Mouse (Mus musculus) midbrain, embryonic 14.5 days (tissue): Measurements from ENCODE around the gene Theg. TPM values are rescaled to one million over a fixed set of nuclear protein-coding genes. Genes with fewer than 3 reads are reported as not detected.
A peak's percentile ranks its signal among the peaks of the same experiment; 100 is the strongest.

ENCODE experiments used
- ATAC-seq: fragments of 200-750 bp; cut with Nextera tagmentation; 2 replicates; pipeline ENCODE4 v1.8.0; 2017; ENCODE audit warnings: moderate number of reproducible peaks, moderate library complexity; ENCODE audit not compliant: low FRiP score, low TSS enrichment
- DNase-seq: peaks from one replicate; pipeline ENCODE4 v3.0.0-alpha.2; 2015
- H3K27ac ChIP-seq: fragments of 300-500 bp; sonication (generic); replicated peaks from 2 replicates; pipeline ENCODE4 v1.5.1; 2014; ENCODE audit warnings: mild to moderate bottlenecking, low read depth, low read length, moderate library complexity
- H3K27me3 ChIP-seq: fragments of 300-500 bp; sonication (generic); 2 replicates; pipeline ENCODE4 v1.6.1; 2014; ENCODE audit warnings: low read length, control low read depth, mixed read lengths; ENCODE audit not compliant: control insufficient read depth, insufficient read depth
- H3K36me3 ChIP-seq: fragments of 300-500 bp; sonication (generic); 2 replicates; pipeline ENCODE4 v1.6.1; 2014; ENCODE audit warnings: low read length, control low read depth; ENCODE audit not compliant: control insufficient read depth, insufficient read depth
- H3K4me1 ChIP-seq: fragments of 300-500 bp; sonication (generic); 2 replicates; pipeline ENCODE4 v1.6.1; 2014; ENCODE audit warnings: mild to moderate bottlenecking, antibody characterized with exemption, low read length, control low read depth; ENCODE audit not compliant: control insufficient read depth, insufficient read depth
- H3K4me2 ChIP-seq: fragments of 300-500 bp; sonication (generic); 2 replicates; pipeline ENCODE4 v1.6.1; 2014; ENCODE audit warnings: mild to moderate bottlenecking, low read length, moderate library complexity
- H3K4me3 ChIP-seq: fragments of 300-500 bp; sonication (generic); replicated peaks from 2 replicates; pipeline ENCODE4 v1.5.1; 2014; ENCODE audit warnings: low read depth, low read length
- H3K9ac ChIP-seq: fragments of 300-500 bp; sonication (generic); replicated peaks from 2 replicates; pipeline ENCODE4 v1.6.1; 2014; ENCODE audit warnings: mild to moderate bottlenecking, low read length, moderate library complexity
- H3K9me3 ChIP-seq: fragments of 300-500 bp; sonication (generic); 2 replicates; pipeline ENCODE4 v1.6.1; 2016; ENCODE audit warnings: low read length, control low read depth, mixed read lengths; ENCODE audit not compliant: control insufficient read depth
- WGBS: fragments of 180-500 bp; shearing (Covaris S2); extraction: QIAGEN DNeasy Blood & Tissue Kit; methylation state at CpG from one replicate; pipeline ENCODE4 v1.1.7; 2014; 5-methylcytosine and 5-hydroxymethylcytosine counted together
- polyA plus RNA-seq: library from polyadenylated mRNA; unstranded; fragments of >200 nt; fragmentation: Nextera tagmentation; extraction: Ambion mirVana; gene quantifications from 2 replicates; pipeline ENCODE4 v1.2.1, GENCODE M21; 2014

Gene Theg
- polyA plus RNA-seq, 1 experiment from 2014 or later, result not detected

DNA sequence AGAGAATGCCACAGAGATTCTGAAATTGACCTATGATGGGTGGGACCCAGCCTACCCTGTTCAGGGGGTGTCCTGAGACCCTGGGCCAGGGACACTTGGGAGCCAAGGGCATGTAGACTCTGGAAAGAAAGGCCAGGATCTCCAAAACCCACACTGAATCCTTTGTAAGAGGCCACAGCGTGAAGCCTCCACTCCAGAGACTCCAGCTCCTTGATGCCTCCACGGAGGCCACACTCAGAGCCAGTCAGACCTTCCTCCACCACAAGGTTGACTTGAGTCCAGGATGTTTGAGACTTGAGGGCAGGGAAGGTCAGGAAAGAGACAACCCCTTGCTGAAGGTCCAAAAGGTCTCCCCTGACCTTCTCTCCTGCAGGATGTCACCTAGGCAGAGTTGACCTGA, 52.7 kb downstream of the Theg start:
- Histone ChIP-seq H3K9ac (no peak overlapping the region), H3K4me2 (0 out of 2 replicates have a peak overlapping the region, but pooled peaks have one; percentile 92), H3K4me3 (no peak overlapping the region), H3K9me3 (no peaks in the 10 kb centered on the region), H3K4me1 (peaks cover 8% of the 10 kb centered on the region), H3K36me3 (peaks cover 13% of the 10 kb centered on the region), H3K27ac (no peak overlapping the region), H3K27me3 (no peaks in the 10 kb centered on the region)
- WGBS, result 85% methylated on average over 2 of the region's 2 CpGs
- DNase-seq (no peak), ATAC-seq (no peak)

DNA sequence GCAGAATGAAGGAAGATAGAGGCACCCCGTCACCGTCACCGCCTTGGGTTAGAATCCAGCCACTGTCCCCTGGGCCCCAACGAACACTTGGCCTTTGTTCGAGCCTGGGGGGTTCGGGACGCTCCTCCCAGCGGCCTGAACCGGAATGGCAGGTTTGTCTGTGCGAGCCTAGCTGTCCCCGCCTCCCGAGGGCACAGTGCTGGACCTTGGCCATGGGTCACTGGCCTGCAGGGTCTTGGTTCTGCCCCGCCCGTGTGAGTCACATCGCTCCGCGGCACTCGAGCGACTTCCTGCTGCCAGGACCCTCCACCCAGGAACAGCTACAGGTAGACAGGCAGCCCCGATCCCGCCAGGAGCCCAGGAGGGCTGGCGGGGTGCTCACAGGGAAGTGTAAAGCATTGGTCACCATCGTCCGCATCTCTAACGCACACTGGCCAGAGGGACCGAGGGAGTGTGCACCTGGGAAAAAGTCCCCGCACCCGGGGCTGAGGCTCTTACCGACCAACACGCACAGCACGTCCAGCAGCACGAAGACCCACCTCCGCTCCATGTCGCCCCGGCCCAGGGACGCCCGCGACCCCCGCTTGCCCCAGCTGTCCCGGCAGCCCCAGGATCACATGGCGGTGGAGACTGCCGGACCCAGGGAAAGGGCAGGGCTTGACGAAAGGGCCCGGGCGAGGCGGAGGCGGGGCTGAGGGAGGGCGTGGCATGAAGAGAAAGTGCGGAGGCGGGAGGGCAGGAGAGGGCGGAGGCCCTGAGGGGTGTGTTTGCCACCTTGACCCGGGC, 53.8 kb downstream of the Theg start, which contains the start of gene Plpp2:
Gene Plpp2, minus strand, starts transcription at position 671 of the 786 bp plus-strand sequence.
- H3K27me3 ChIP-seq, result no peaks in the 10 kb centered on the region
- under 1% methylated on average over 52 of the region's 52 CpGs for WGBS
- H3K27ac ChIP-seq, result no peak within 1 kb of the TSS
- DNase-seq (peak; percentile 73), ATAC-seq (peak; percentile 65)
- H3K9me3 ChIP-seq, result no peaks in the 10 kb centered on the region
- H3K9ac ChIP-seq, result peak within 1 kb of the TSS; percentile 62
- H3K4me1 ChIP-seq, result peaks cover 8% of the 10 kb centered on the region
- peak within 1 kb of the TSS; percentile 92 for H3K4me2 ChIP-seq
- peak within 1 kb of the TSS; percentile 53 for H3K4me3 ChIP-seq
- H3K36me3 ChIP-seq, result peaks cover 3% of the 10 kb centered on the region

DNA sequence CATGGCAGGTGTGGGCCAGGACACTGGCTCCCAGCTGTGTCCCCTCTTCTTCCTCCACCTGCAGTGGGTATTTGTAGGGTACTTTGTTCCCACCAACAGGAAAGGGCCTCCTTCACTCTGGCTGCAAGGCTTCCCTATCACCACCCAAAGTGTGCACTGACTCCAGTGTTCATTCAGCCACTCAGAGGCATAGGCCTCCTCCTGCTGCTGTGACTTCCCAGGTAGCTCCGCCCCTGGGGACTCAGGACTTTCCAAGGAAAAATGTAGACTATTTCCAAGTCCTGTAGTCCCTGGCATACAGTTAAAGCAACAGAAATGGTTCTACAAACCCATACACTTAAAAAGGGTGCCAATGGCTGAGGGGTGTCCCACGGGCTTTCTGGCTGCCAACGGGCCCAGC, 54.5 kb downstream of the Theg start:
- Histone ChIP-seq H3K27ac (no peak overlapping the region), H3K4me3 (peak overlapping the region; percentile 53), H3K27me3 (no peaks in the 10 kb centered on the region), H3K9me3 (no peaks in the 10 kb centered on the region), H3K4me1 (peaks cover 8% of the 10 kb centered on the region), H3K36me3 (no peaks in the 10 kb centered on the region), H3K9ac (peak overlapping the region; percentile 62; the same call in 1 of the 2 replicates), H3K4me2 (peak overlapping the region; percentile 92)
- DNase-seq, result peak; percentile 25
- no peak for ATAC-seq
- 26% methylated on average over 3 of the region's 3 CpGs for WGBS

DNA sequence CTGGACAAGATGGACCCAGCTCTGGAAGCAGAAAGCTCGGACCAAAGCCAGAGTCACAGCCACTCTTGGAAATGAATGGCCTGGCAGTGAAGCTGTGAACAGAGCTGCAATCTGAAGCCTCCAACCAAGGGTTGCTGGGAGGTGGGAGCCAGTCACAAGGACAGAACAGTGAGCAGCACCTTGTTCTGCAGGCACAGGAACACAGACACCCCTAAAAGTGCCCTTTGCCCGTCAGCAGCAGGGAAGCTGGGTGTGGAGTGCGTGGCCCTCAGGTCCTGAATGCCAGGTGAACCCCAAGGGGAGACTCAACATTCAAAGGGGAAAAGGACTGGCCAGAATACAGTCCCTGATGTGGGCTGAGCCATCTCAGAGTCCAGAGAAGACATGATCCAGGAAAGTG, 55.5 kb downstream of the Theg start:
- H3K27ac ChIP-seq, result no peak overlapping the region
- no peak overlapping the region for H3K4me2 ChIP-seq
- no peaks in the 10 kb centered on the region for H3K36me3 ChIP-seq
- no peak overlapping the region for H3K4me3 ChIP-seq
- DNase-seq (no peak), ATAC-seq (no peak)
- peaks cover 8% of the 10 kb centered on the region for H3K4me1 ChIP-seq
- no peak overlapping the region for H3K9ac ChIP-seq
- no peaks in the 10 kb centered on the region for H3K27me3 ChIP-seq
- H3K9me3 ChIP-seq, result no peaks in the 10 kb centered on the region
- WGBS, result 84% methylated on average over 3 of the region's 3 CpGs

GRCm38 (mm10) chr10:79530721-79531120, 56.4 kb downstream of the Theg start:
- no peaks in the 10 kb centered on the region for H3K36me3 ChIP-seq
- H3K4me1 ChIP-seq, result peaks cover 8% of the 10 kb centered on the region
- H3K4me3 ChIP-seq, result no peak overlapping the region
- no peaks in the 10 kb centered on the region for H3K9me3 ChIP-seq
- no peaks in the 10 kb centered on the region for H3K27me3 ChIP-seq
- no peak for ATAC-seq
- no peak overlapping the region for H3K4me2 ChIP-seq
- H3K27ac ChIP-seq, result no peak overlapping the region
- no peak for DNase-seq
- 95% methylated on average over 13 of the region's 13 CpGs for WGBS
- no peak overlapping the region for H3K9ac ChIP-seq

DNA sequence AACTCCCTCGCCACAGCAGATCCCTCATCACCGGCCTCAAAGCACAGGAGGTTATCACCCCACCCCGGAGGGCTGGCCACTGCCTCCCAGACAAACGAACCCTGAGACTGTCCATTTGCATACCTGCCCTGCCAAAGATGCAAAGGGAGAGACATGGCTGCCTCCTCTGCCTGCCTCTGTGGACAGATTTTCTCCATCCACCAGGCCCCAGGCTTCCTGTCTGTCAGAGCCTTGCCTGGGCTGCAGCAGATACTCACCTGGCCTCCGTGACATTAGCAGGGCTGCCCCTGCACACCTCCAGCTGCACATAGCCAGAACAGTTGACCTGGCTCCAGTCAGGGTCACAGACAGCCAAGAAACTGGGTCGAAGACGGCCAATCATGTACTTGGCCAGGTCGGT, 56.9 kb downstream of the Theg start:
- Histone ChIP-seq H3K4me1 (peaks cover 8% of the 10 kb centered on the region), H3K9me3 (no peaks in the 10 kb centered on the region), H3K27ac (no peak overlapping the region), H3K4me3 (no peak overlapping the region), H3K9ac (no peak overlapping the region), H3K4me2 (no peak overlapping the region), H3K27me3 (no peaks in the 10 kb centered on the region), H3K36me3 (no peaks in the 10 kb centered on the region)
- DNase-seq, result no peak
- no peak for ATAC-seq
- 76% methylated on average over 8 of the region's 8 CpGs for WGBS

GRCm38 (mm10) chr10:79528081-79528480, 59.0 kb downstream of the Theg start:
- H3K36me3 ChIP-seq, result no peaks in the 10 kb centered on the region
- no peak overlapping the region for H3K4me3 ChIP-seq
- no peaks in the 10 kb centered on the region for H3K27me3 ChIP-seq
- H3K9ac ChIP-seq, result no peak overlapping the region
- H3K4me2 ChIP-seq, result no peak overlapping the region
- no peak overlapping the region for H3K27ac ChIP-seq
- no peaks in the 10 kb centered on the region for H3K9me3 ChIP-seq
- no peak for DNase-seq
- WGBS, result 74% methylated on average over 3 of the region's 3 CpGs
- no peak for ATAC-seq
- H3K4me1 ChIP-seq, result no peaks in the 10 kb centered on the region; the same call in 1 of the 2 replicates

GRCm38 (mm10) chr10:79527453-79527845, 59.7 kb downstream of the Theg start:
- DNase-seq, result no peak
- no peaks in the 10 kb centered on the region for H3K4me1 ChIP-seq
- no peaks in the 10 kb centered on the region for H3K27me3 ChIP-seq
- no peak for ATAC-seq
- H3K9me3 ChIP-seq, result no peaks in the 10 kb centered on the region
- no peak overlapping the region for H3K9ac ChIP-seq
- 91% methylated on average over 6 of the region's 6 CpGs for WGBS
- H3K4me3 ChIP-seq, result no peak overlapping the region
- no peaks in the 10 kb centered on the region for H3K36me3 ChIP-seq
- no peak overlapping the region for H3K27ac ChIP-seq
- no peak overlapping the region for H3K4me2 ChIP-seq
